Mouse (Mus musculus): ENCODE measurements at regions not wholly inside any gene's neighbourhood (a gene's known extent, or its start where the extent isn't known, plus 50 kb on each side); places are given as distances from the start of the nearest gene placed in this dataset.

DNA sequence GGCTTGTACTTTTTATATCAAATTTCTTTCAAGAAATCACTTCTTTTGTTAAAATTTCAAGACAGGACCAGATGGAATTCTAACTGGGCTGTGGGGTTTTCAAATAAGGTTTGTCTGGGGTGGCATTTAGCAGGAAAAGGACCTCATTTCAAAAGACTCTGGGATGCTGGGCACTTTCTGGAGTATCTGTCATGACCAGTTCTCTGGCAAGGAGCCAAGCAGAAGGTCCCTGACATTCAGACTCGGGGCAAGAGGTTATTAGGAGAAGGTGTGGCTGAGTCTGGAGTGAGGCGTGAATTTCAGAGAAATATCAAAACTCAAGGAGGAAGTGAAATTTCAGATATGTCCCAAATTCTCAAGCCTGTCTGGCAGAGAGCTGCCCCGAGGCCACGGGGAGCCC is 142.4 kb upstream of the Dynlrb2 start:
- TF ChIP-seq CTCF (conservative IDR thresholded peaks at IDR 0.05; ENCODE audit: low read length), result no peak
- no peak for TF ChIP-seq NANOG (IDR thresholded peaks at IDR 0.05; ENCODE audit: borderline replicate concordance, low read length)

Data from E14TG2a.4 (cell line).